Mouse (Mus musculus): ENCODE results near the gene Nphp3.

The Nphp3 gene

GRCm38 (mm10) chr9:104001921-104002859 is at the start of gene Nphp3:
Gene Nphp3, plus strand, starts transcription at chr9:104002544.
- DNase-seq (ENCODE audit: low spot score): peak; percentile 100

GRCm38 (mm10) chr9:103958722-103959121 is 43.6 kb upstream of the Nphp3 start:
- no peak for DNase-seq (ENCODE audit: low spot score)

- DNase-seq (ENCODE audit: low spot score): no peak
Observed at GRCm38 (mm10) chr9:103959989-103960388, 42.4 kb upstream of the Nphp3 start.

GRCm38 (mm10) chr9:103996496-103996895 is 5.8 kb upstream of the Nphp3 start:
- no peak for DNase-seq (ENCODE audit: low spot score)

GRCm38 (mm10) chr9:104000601-104001000 is 1.7 kb upstream of the Nphp3 start:
- no peak for DNase-seq (ENCODE audit: low spot score)

GRCm38 (mm10) chr9:104002913-104003330 is 578 bp downstream of the Nphp3 start:
- no peak for DNase-seq (ENCODE audit: low spot score)

- no peak for DNase-seq (ENCODE audit: low spot score)
Observed at GRCm38 (mm10) chr9:104014526-104014925, 12.2 kb downstream of the Nphp3 start.

- DNase-seq (ENCODE audit: low spot score): no peak
Observed at GRCm38 (mm10) chr9:104021026-104021425, 18.7 kb downstream of the Nphp3 start.

- no peak for DNase-seq (ENCODE audit: low spot score)
Observed at GRCm38 (mm10) chr9:104027186-104027585, 24.8 kb downstream of the Nphp3 start.

GRCm38 (mm10) chr9:104029861-104030260 is 27.5 kb downstream of the Nphp3 start:
- DNase-seq (ENCODE audit: low spot score): no peak

- DNase-seq (ENCODE audit: low spot score): no peak
Observed at GRCm38 (mm10) chr9:104034231-104034630, 31.9 kb downstream of the Nphp3 start.

GRCm38 (mm10) chr9:104034718-104035117 is 32.4 kb downstream of the Nphp3 start:
- DNase-seq (ENCODE audit: low spot score): no peak

- DNase-seq (ENCODE audit: low spot score): peak; percentile 53
Observed at GRCm38 (mm10) chr9:104035261-104036015, 33.1 kb downstream of the Nphp3 start.

GRCm38 (mm10) chr9:104038266-104038665 is 35.9 kb downstream of the Nphp3 start:
- DNase-seq (ENCODE audit: low spot score): no peak

GRCm38 (mm10) chr9:104039031-104039695 is 36.8 kb downstream of the Nphp3 start:
- DNase-seq (ENCODE audit: low spot score): no peak

GRCm38 (mm10) chr9:104039742-104040141 is 37.4 kb downstream of the Nphp3 start:
- no peak for DNase-seq (ENCODE audit: low spot score)

- no peak for DNase-seq (ENCODE audit: low spot score)
Observed at GRCm38 (mm10) chr9:104040362-104040761, 38.0 kb downstream of the Nphp3 start, which contains the start of gene Gm28305. Gene Gm28305, plus strand, starts transcription at chr9:104040662.

GRCm38 (mm10) chr9:104043676-104044075 is 41.3 kb downstream of the Nphp3 start:
- DNase-seq (ENCODE audit: low spot score): no peak

- DNase-seq (ENCODE audit: low spot score): no peak
Observed at GRCm38 (mm10) chr9:104051028-104051427, 48.7 kb downstream of the Nphp3 start.

- no peak for DNase-seq (ENCODE audit: low spot score)
Observed at GRCm38 (mm10) chr9:104062430-104063243, 60.3 kb downstream of the Nphp3 start, which contains the start of gene Uba5. Gene Uba5, minus strand, starts transcription at chr9:104063134.

GRCm38 (mm10) chr9:104063244-104063961 is 61.1 kb downstream of the Nphp3 start, which contains the start of gene Acad11:
Gene Acad11, plus strand, starts transcription at chr9:104063377.
- DNase-seq (ENCODE audit: low spot score): peak; percentile 85
